Mouse (Mus musculus) kidney, embryonic 15.5 days (tissue): ENCODE results near the gene Clec2d. TPM values are rescaled to one million over a fixed set of nuclear protein-coding genes. Genes with fewer than 3 reads are reported as not detected.

Experiments
- ATAC-seq: fragments of 200-750 bp; cut with Nextera tagmentation; replicated peaks from 2 replicates; pipeline ENCODE4 v1.8.0; 2017; ENCODE audit warnings: moderate TSS enrichment; ENCODE audit not compliant: low FRiP score
- H3K27ac ChIP-seq: fragments of 300-500 bp; sonication (generic); 2 replicates; pipeline ENCODE4 v1.5.1; 2015; ENCODE audit warnings: mild to moderate bottlenecking, inconsistent platforms
- H3K27me3 ChIP-seq: fragments of 300-500 bp; sonication (generic); 2 replicates; pipeline ENCODE4 v1.6.1; 2015; ENCODE audit warnings: inconsistent platforms
- H3K36me3 ChIP-seq: fragments of 300-500 bp; sonication (generic); 2 replicates; pipeline ENCODE4 v1.6.1; 2015; ENCODE audit warnings: inconsistent platforms
- H3K4me1 ChIP-seq: fragments of 300-500 bp; sonication (generic); 2 replicates; pipeline ENCODE4 v1.6.1; 2015; ENCODE audit warnings: inconsistent platforms
- H3K4me2 ChIP-seq: fragments of 300-500 bp; sonication (generic); 2 replicates; pipeline ENCODE4 v1.6.1; 2015; ENCODE audit warnings: moderate library complexity, mild to moderate bottlenecking, inconsistent platforms
- H3K4me3 ChIP-seq: fragments of 300-500 bp; sonication (generic); replicated peaks from 2 replicates; pipeline ENCODE4 v1.5.1; 2015; ENCODE audit warnings: mild to moderate bottlenecking, inconsistent platforms
- H3K9ac ChIP-seq: fragments of 300-500 bp; sonication (generic); 2 replicates; pipeline ENCODE4 v1.6.1; 2015; ENCODE audit warnings: mild to moderate bottlenecking, inconsistent platforms
- H3K9me3 ChIP-seq: fragments of 300-500 bp; sonication (generic); replicated peaks from 2 replicates; pipeline ENCODE4 v1.6.1; 2016; ENCODE audit warnings: inconsistent platforms
- WGBS: fragments of 180-500 bp; shearing (Covaris S2); methylation state at CpG from one replicate; pipeline ENCODE4 v1.1.7; 2015; ENCODE audit warnings: mixed read lengths; 5-methylcytosine and 5-hydroxymethylcytosine counted together
- polyA plus RNA-seq: library from polyadenylated mRNA; unstranded; fragments of >200 nt; fragmentation: Nextera tagmentation; extraction: Ambion mirVana; gene quantifications from 2 replicates; pipeline ENCODE4 v1.2.1, GENCODE M21; 2015

Gene Clec2d
- polyA plus RNA-seq = 0.51 and 1.1 TPM in 2 replicates

GRCm38 (mm10) chr6:129180403-129181169 is at the start of gene Clec2d:
Gene Clec2d, plus strand, starts transcription at chr6:129180615.
- Histone ChIP-seq H3K36me3 (peaks cover 20% of the 10 kb centered on the region), H3K4me1 (peaks cover 2% of the 10 kb centered on the region; the same call in 1 of the 2 replicates), H3K4me3 (peak within 1 kb of the TSS; percentile 50), H3K27me3 (no peaks in the 10 kb centered on the region), H3K4me2 (peak within 1 kb of the TSS; percentile 54), H3K27ac (peak within 1 kb of the TSS; percentile 96), H3K9me3 (no peaks in the 10 kb centered on the region), H3K9ac (peak within 1 kb of the TSS; percentile 46)
- peak; percentile 95 for ATAC-seq
- 3% methylated on average over 15 of the region's 15 CpGs for WGBS

GRCm38 (mm10) chr6:129132604-129133341 is 47.6 kb upstream of the Clec2d start:
- 68% methylated on average over 4 of the region's 4 CpGs for WGBS
- Histone ChIP-seq H3K9me3 (no peaks in the 10 kb centered on the region), H3K27ac (no peak overlapping the region), H3K27me3 (no peaks in the 10 kb centered on the region), H3K4me1 (no peaks in the 10 kb centered on the region), H3K4me2 (no peak overlapping the region), H3K9ac (no peak overlapping the region), H3K4me3 (no peak overlapping the region), H3K36me3 (no peaks in the 10 kb centered on the region)
- no peak for ATAC-seq

GRCm38 (mm10) chr6:129146812-129147211 is 33.6 kb upstream of the Clec2d start:
- no peak for ATAC-seq
- Histone ChIP-seq H3K9ac (no peak overlapping the region), H3K36me3 (no peaks in the 10 kb centered on the region), H3K4me2 (no peak overlapping the region), H3K9me3 (no peaks in the 10 kb centered on the region), H3K4me1 (no peaks in the 10 kb centered on the region), H3K27ac (no peak overlapping the region), H3K27me3 (no peaks in the 10 kb centered on the region), H3K4me3 (no peak overlapping the region)
- 97% methylated on average over 2 of the region's 2 CpGs for WGBS

GRCm38 (mm10) chr6:129160103-129160502 is 20.3 kb upstream of the Clec2d start:
- Histone ChIP-seq H3K27ac (no peak overlapping the region), H3K36me3 (no peaks in the 10 kb centered on the region), H3K4me2 (no peak overlapping the region), H3K9me3 (no peaks in the 10 kb centered on the region), H3K27me3 (no peaks in the 10 kb centered on the region), H3K4me1 (no peaks in the 10 kb centered on the region), H3K4me3 (no peak overlapping the region), H3K9ac (no peak overlapping the region)
- WGBS = 77% methylated on average over 3 of the region's 3 CpGs
- no peak for ATAC-seq

GRCm38 (mm10) chr6:129161136-129161535 is 19.3 kb upstream of the Clec2d start:
- 92% methylated on average over 3 of the region's 3 CpGs for WGBS
- ATAC-seq = no peak
- Histone ChIP-seq H3K9me3 (no peaks in the 10 kb centered on the region), H3K36me3 (no peaks in the 10 kb centered on the region), H3K27ac (no peak overlapping the region), H3K4me1 (no peaks in the 10 kb centered on the region), H3K4me3 (no peak overlapping the region), H3K4me2 (no peak overlapping the region), H3K27me3 (no peaks in the 10 kb centered on the region), H3K9ac (no peak overlapping the region)

GRCm38 (mm10) chr6:129161951-129162350 is 18.5 kb upstream of the Clec2d start:
- no peak overlapping the region for H3K9ac ChIP-seq
- no peaks in the 10 kb centered on the region for H3K9me3 ChIP-seq
- H3K27ac ChIP-seq = no peak overlapping the region
- no peak overlapping the region for H3K4me3 ChIP-seq
- H3K36me3 ChIP-seq = no peaks in the 10 kb centered on the region
- no peak for ATAC-seq
- no peaks in the 10 kb centered on the region for H3K4me1 ChIP-seq
- H3K4me2 ChIP-seq = no peak overlapping the region
- H3K27me3 ChIP-seq = no peaks in the 10 kb centered on the region

- Histone ChIP-seq H3K4me1 (no peaks in the 10 kb centered on the region), H3K9ac (no peak overlapping the region), H3K9me3 (no peaks in the 10 kb centered on the region), H3K4me2 (no peak overlapping the region), H3K4me3 (no peak overlapping the region), H3K27me3 (no peaks in the 10 kb centered on the region), H3K27ac (no peak overlapping the region), H3K36me3 (no peaks in the 10 kb centered on the region)
- WGBS = 72% methylated on average over 3 of the region's 3 CpGs
- no peak for ATAC-seq
Observed at GRCm38 (mm10) chr6:129162587-129163159, 17.7 kb upstream of the Clec2d start.

- no peak overlapping the region for H3K4me3 ChIP-seq
- no peak for ATAC-seq
- no peaks in the 10 kb centered on the region for H3K4me1 ChIP-seq
- no peak overlapping the region for H3K9ac ChIP-seq
- H3K27ac ChIP-seq = no peak overlapping the region
- no peak overlapping the region for H3K4me2 ChIP-seq
- no peaks in the 10 kb centered on the region for H3K9me3 ChIP-seq
- H3K36me3 ChIP-seq = no peaks in the 10 kb centered on the region
- 93% methylated on average over 1 of the region's 1 CpGs for WGBS
- no peaks in the 10 kb centered on the region for H3K27me3 ChIP-seq
Observed at GRCm38 (mm10) chr6:129163606-129164005, 16.8 kb upstream of the Clec2d start.

- no peaks in the 10 kb centered on the region for H3K36me3 ChIP-seq
- H3K27ac ChIP-seq = no peak overlapping the region
- H3K9ac ChIP-seq = no peak overlapping the region
- no peak for ATAC-seq
- WGBS = 84% methylated on average over 1 of the region's 1 CpGs
- H3K4me1 ChIP-seq = no peaks in the 10 kb centered on the region
- H3K4me2 ChIP-seq = no peak overlapping the region
- H3K9me3 ChIP-seq = no peaks in the 10 kb centered on the region
- H3K27me3 ChIP-seq = no peaks in the 10 kb centered on the region
- no peak overlapping the region for H3K4me3 ChIP-seq
Observed at GRCm38 (mm10) chr6:129170925-129171324, 9.5 kb upstream of the Clec2d start.

GRCm38 (mm10) chr6:129171675-129172074 is 8.7 kb upstream of the Clec2d start:
- H3K36me3 ChIP-seq = no peaks in the 10 kb centered on the region
- H3K9me3 ChIP-seq = no peaks in the 10 kb centered on the region
- no peak overlapping the region for H3K9ac ChIP-seq
- no peak overlapping the region for H3K4me3 ChIP-seq
- WGBS = 94% methylated on average over 1 of the region's 1 CpGs
- no peak for ATAC-seq
- H3K27me3 ChIP-seq = no peaks in the 10 kb centered on the region
- H3K4me1 ChIP-seq = no peaks in the 10 kb centered on the region
- no peak overlapping the region for H3K4me2 ChIP-seq
- no peak overlapping the region for H3K27ac ChIP-seq

- Histone ChIP-seq H3K4me2 (no peak overlapping the region), H3K36me3 (no peaks in the 10 kb centered on the region), H3K27me3 (no peaks in the 10 kb centered on the region), H3K9ac (no peak overlapping the region), H3K9me3 (no peaks in the 10 kb centered on the region), H3K27ac (no peak overlapping the region), H3K4me3 (no peak overlapping the region), H3K4me1 (no peaks in the 10 kb centered on the region)
- ATAC-seq = no peak
Observed at GRCm38 (mm10) chr6:129174836-129175235, 5.6 kb upstream of the Clec2d start.

GRCm38 (mm10) chr6:129175612-129176011 is 4.8 kb upstream of the Clec2d start:
- Histone ChIP-seq H3K36me3 (no peaks in the 10 kb centered on the region), H3K9me3 (no peaks in the 10 kb centered on the region)

More at GRCm38 (mm10) chr6:129175612-129176011, 4.8 kb upstream of the Clec2d start:
- H3K27ac ChIP-seq = no peak overlapping the region
- no peak overlapping the region for H3K4me3 ChIP-seq
- H3K4me1 ChIP-seq = no peaks in the 10 kb centered on the region
- ATAC-seq = no peak
- no peak overlapping the region for H3K9ac ChIP-seq
- H3K27me3 ChIP-seq = no peaks in the 10 kb centered on the region
- no peak overlapping the region for H3K4me2 ChIP-seq
